Mouse (Mus musculus): ENCODE measurements around the gene Hmx2. TPM values are rescaled to one million over a fixed set of nuclear protein-coding genes. Genes with fewer than 3 reads are reported as not detected.

The Hmx2 gene
- polyA plus RNA-seq, 1 experiment from 2014 or later: not detected

GRCm38 (mm10) chr7:131560697-131561042 lies 12.1 kb downstream of the Hmx2 start:
- Histone ChIP-seq H3K27me3 (peaks cover 39% of the 10 kb centered on the region), H3K4me2 (replicated peaks) (peak overlapping the region; percentile 82), H3K9me3 (no peaks in the 10 kb centered on the region), H3K36me3 (peaks cover 32% of the 10 kb centered on the region), H3K27ac (0 out of 2 replicates have a peak overlapping the region, but pooled peaks have one; percentile 87), H3K4me1 (peaks cover 36% of the 10 kb centered on the region), H3K9ac (peak overlapping the region; percentile 89), H3K4me3 (peak overlapping the region; percentile 80)
- 2% methylated on average over 14 of the region's 14 CpGs for WGBS
- ATAC-seq (ENCODE audit: low FRiP score, low read depth): peak; percentile 55

GRCm38 (mm10) chr7:131575246-131575645 lies 26.7 kb downstream of the Hmx2 start:
- no peak for ATAC-seq (ENCODE audit: low FRiP score, low read depth)
- WGBS: 76% methylated on average over 6 of the region's 6 CpGs
- no peak overlapping the region for H3K9ac ChIP-seq
- H3K36me3 ChIP-seq: peaks cover 41% of the 10 kb centered on the region
- H3K4me1 ChIP-seq: no peaks in the 10 kb centered on the region
- H3K27me3 ChIP-seq: no peaks in the 10 kb centered on the region
- no peaks in the 10 kb centered on the region for H3K9me3 ChIP-seq
- no peak overlapping the region for H3K27ac ChIP-seq
- no peak overlapping the region for H3K4me3 ChIP-seq
- H3K4me2 ChIP-seq (replicated peaks): no peak overlapping the region

- Histone ChIP-seq H3K4me3 (no peak overlapping the region), H3K36me3 (no peaks in the 10 kb centered on the region), H3K27ac (no peak overlapping the region), H3K9me3 (no peaks in the 10 kb centered on the region), H3K4me1 (no peaks in the 10 kb centered on the region), H3K4me2 (replicated peaks) (no peak overlapping the region), H3K9ac (no peak overlapping the region), H3K27me3 (no peaks in the 10 kb centered on the region)
- no peak for ATAC-seq (ENCODE audit: low FRiP score, low read depth)
- 68% methylated on average over 9 of the region's 9 CpGs for whole genome bisulfite sequencing
Measured at GRCm38 (mm10) chr7:131582178-131582577, 33.6 kb downstream of the Hmx2 start.

GRCm38 (mm10) chr7:131585551-131585950 lies 37.0 kb downstream of the Hmx2 start:
- Histone ChIP-seq H3K9me3 (no peaks in the 10 kb centered on the region), H3K4me2 (replicated peaks) (no peak overlapping the region), H3K27ac (no peak overlapping the region), H3K36me3 (no peaks in the 10 kb centered on the region), H3K4me1 (no peaks in the 10 kb centered on the region), H3K9ac (no peak overlapping the region), H3K27me3 (no peaks in the 10 kb centered on the region), H3K4me3 (no peak overlapping the region)
- ATAC-seq (ENCODE audit: low FRiP score, low read depth): no peak
- WGBS: 60% methylated on average over 5 of the region's 5 CpGs

- H3K9ac ChIP-seq: no peak overlapping the region
- H3K27me3 ChIP-seq: peaks cover 6% of the 10 kb centered on the region
- no peak for ATAC-seq (ENCODE audit: low FRiP score, low read depth)
- H3K4me2 ChIP-seq (replicated peaks): peak overlapping the region; percentile 32
- 18% methylated on average over 12 of the region's 12 CpGs for WGBS
- H3K4me1 ChIP-seq: peaks cover 5% of the 10 kb centered on the region; the same call in 1 of the 2 replicates
- no peaks in the 10 kb centered on the region for H3K36me3 ChIP-seq
- H3K27ac ChIP-seq: no peak overlapping the region
- no peak overlapping the region for H3K4me3 ChIP-seq
- no peaks in the 10 kb centered on the region for H3K9me3 ChIP-seq
Measured at GRCm38 (mm10) chr7:131597779-131598482, 49.4 kb downstream of the Hmx2 start.

- H3K36me3 ChIP-seq: no peaks in the 10 kb centered on the region
- no peaks in the 10 kb centered on the region for H3K9me3 ChIP-seq
- H3K27ac ChIP-seq: no peak overlapping the region
- H3K4me2 ChIP-seq (replicated peaks): peak overlapping the region; percentile 32
- no peak overlapping the region for H3K4me3 ChIP-seq
- no peak overlapping the region for H3K9ac ChIP-seq
- no peak for ATAC-seq (ENCODE audit: low FRiP score, low read depth)
- 5% methylated on average over 5 of the region's 5 CpGs for WGBS
- peaks cover 6% of the 10 kb centered on the region for H3K27me3 ChIP-seq
- H3K4me1 ChIP-seq: peaks cover 5% of the 10 kb centered on the region; the same call in 1 of the 2 replicates
Measured at GRCm38 (mm10) chr7:131598483-131598824, 49.9 kb downstream of the Hmx2 start.

GRCm38 (mm10) chr7:131602106-131602505 lies 53.5 kb downstream of the Hmx2 start:
- Histone ChIP-seq H3K27ac (no peak overlapping the region), H3K4me1 (peaks cover 5% of the 10 kb centered on the region; the same call in 1 of the 2 replicates), H3K36me3 (no peaks in the 10 kb centered on the region), H3K9me3 (no peaks in the 10 kb centered on the region), H3K9ac (no peak overlapping the region), H3K4me2 (replicated peaks) (no peak overlapping the region), H3K4me3 (no peak overlapping the region), H3K27me3 (peaks cover 9% of the 10 kb centered on the region)
- no peak for ATAC-seq (ENCODE audit: low FRiP score, low read depth)
- WGBS: 78% methylated on average over 7 of the region's 7 CpGs

- Histone ChIP-seq H3K27ac (no peak overlapping the region), H3K36me3 (no peaks in the 10 kb centered on the region), H3K9me3 (no peaks in the 10 kb centered on the region), H3K4me1 (peaks cover 2% of the 10 kb centered on the region; the same call in 1 of the 2 replicates), H3K4me2 (replicated peaks) (peak overlapping the region; percentile 39), H3K27me3 (peaks cover 7% of the 10 kb centered on the region), H3K9ac (no peak overlapping the region), H3K4me3 (no peak overlapping the region)
- WGBS: 15% methylated on average over 10 of the region's 11 CpGs
- no peak for ATAC-seq (ENCODE audit: low FRiP score, low read depth)
Measured at GRCm38 (mm10) chr7:131603186-131603585, 54.6 kb downstream of the Hmx2 start.

GRCm38 (mm10) chr7:131604946-131605345 lies 56.4 kb downstream of the Hmx2 start:
- Histone ChIP-seq H3K4me3 (no peak overlapping the region), H3K9ac (no peak overlapping the region), H3K36me3 (no peaks in the 10 kb centered on the region), H3K4me2 (replicated peaks) (no peak overlapping the region), H3K9me3 (no peaks in the 10 kb centered on the region), H3K27ac (no peak overlapping the region), H3K4me1 (no peaks in the 10 kb centered on the region), H3K27me3 (peaks cover 7% of the 10 kb centered on the region)
- WGBS: 83% methylated on average over 10 of the region's 10 CpGs
- ATAC-seq (ENCODE audit: low FRiP score, low read depth): no peak

GRCm38 (mm10) chr7:131605481-131605880 lies 56.9 kb downstream of the Hmx2 start:
- H3K36me3 ChIP-seq: no peaks in the 10 kb centered on the region

More at GRCm38 (mm10) chr7:131605481-131605880, 56.9 kb downstream of the Hmx2 start:
- whole genome bisulfite sequencing: 79% methylated on average over 4 of the region's 4 CpGs
- Histone ChIP-seq H3K27me3 (peaks cover 7% of the 10 kb centered on the region; the same call in 1 of the 2 replicates), H3K9ac (no peak overlapping the region), H3K4me1 (no peaks in the 10 kb centered on the region), H3K4me2 (replicated peaks) (no peak overlapping the region), H3K4me3 (no peak overlapping the region), H3K27ac (no peak overlapping the region), H3K9me3 (no peaks in the 10 kb centered on the region)
- no peak for ATAC-seq (ENCODE audit: low FRiP score, low read depth)

Other genes with a start within 250 kb of the Hmx2 start
- gene Cuzd1, start 226.5 kb upstream of the Hmx2 start, polyA plus RNA-seq (2015; fragmentation: Nextera tagmentation; extraction: Ambion mirVana): not detected in 2 replicates
- gene Fam24b, start 219.3 kb upstream of the Hmx2 start, polyA plus RNA-seq (2015; fragmentation: Nextera tagmentation; extraction: Ambion mirVana): not detected in 2 replicates
- not detected in 2 replicates for gene Fam24a, start 214.9 kb upstream of the Hmx2 start, polyA plus RNA-seq (2015; fragmentation: Nextera tagmentation; extraction: Ambion mirVana)
- 24.8 and 25.0 TPM in 2 replicates for gene 2310057M21Rik, start 186.0 kb upstream of the Hmx2 start, polyA plus RNA-seq (2015; fragmentation: Nextera tagmentation; extraction: Ambion mirVana)
- 76.4 and 76.8 TPM in 2 replicates for gene Pstk, start 177.6 kb upstream of the Hmx2 start, polyA plus RNA-seq (2015; fragmentation: Nextera tagmentation; extraction: Ambion mirVana)
- 14.8 and 15.0 TPM in 2 replicates for gene Ikzf5, start 138.3 kb upstream of the Hmx2 start, polyA plus RNA-seq (2015; fragmentation: Nextera tagmentation; extraction: Ambion mirVana)
- gene Acadsb, start 138.2 kb upstream of the Hmx2 start, polyA plus RNA-seq (2015; fragmentation: Nextera tagmentation; extraction: Ambion mirVana): 91.5 and 106 TPM in 2 replicates
- gene Hmx3, start 5.9 kb upstream of the Hmx2 start, polyA plus RNA-seq (2015; fragmentation: Nextera tagmentation; extraction: Ambion mirVana): not detected in 2 replicates
- 226 and 233 TPM in 2 replicates for gene Bub3, start 11.4 kb downstream of the Hmx2 start, polyA plus RNA-seq (2015; fragmentation: Nextera tagmentation; extraction: Ambion mirVana)

Data from limb, embryonic 13.5 days (tissue).